Mouse (Mus musculus): Measurements from ENCODE around the gene Dhrs3.

Gene Dhrs3
- long read RNA-seq, experiment 1, transcript Dhrs3-206 (6 exons, 2,337 nt) = major isoform, 321 of 375 reads
- long read RNA-seq, experiment 1, transcript Dhrs3-201 (6 exons, 1,780 nt) = minor isoform, 7 of 375 reads
- long read RNA-seq, experiment 1, partial matches to known transcripts = 5 of 375 reads
- long read RNA-seq, experiment 1, other reads (novel, unspliced or antisense) = 42 of 375 reads
- long read RNA-seq, experiment 2, transcript Dhrs3-206 (6 exons, 2,337 nt) = major isoform, 164 of 190 reads
- long read RNA-seq, experiment 2, partial matches to known transcripts = 3 of 190 reads
- long read RNA-seq, experiment 2, other reads (novel, unspliced or antisense) = 21 of 190 reads

GRCm38 (mm10) chr4:144892133-144892936, at the start of gene Dhrs3:
Gene Dhrs3, plus strand, starts transcription at chr4:144892827.
- intact Hi-C loops (cut with DNase I) = loop anchor here (5.0 kb wide), 2 partner anchors 65 to 395 kb away; no protein-coding TSS in a partner anchor

GRCm38 (mm10) chr4:144861756-144862505, 30.7 kb upstream of the Dhrs3 start:
- intact Hi-C loops (cut with DNase I) = no loop called here

- intact Hi-C loops (cut with DNase I) = no loop called here
Measured at GRCm38 (mm10) chr4:144867926-144868325, 24.7 kb upstream of the Dhrs3 start.

- intact Hi-C loops (cut with DNase I) = no loop called here
Measured at GRCm38 (mm10) chr4:144868584-144868983, 24.0 kb upstream of the Dhrs3 start.

GRCm38 (mm10) chr4:144872905-144873304, 19.7 kb upstream of the Dhrs3 start:
- intact Hi-C loops (cut with DNase I) = loop anchor here (10.0 kb wide), 1 partner anchor 318 kb away; no protein-coding TSS in a partner anchor

- intact Hi-C loops (cut with DNase I) = loop anchor here (5.0 to 10.0 kb wide), 2 partner anchors 108 to 321 kb away; no protein-coding TSS in a partner anchor
Measured at GRCm38 (mm10) chr4:144875576-144876093, 17.0 kb upstream of the Dhrs3 start.

- intact Hi-C loops (cut with DNase I) = loop anchor here (5.0 to 10.0 kb wide), 2 partner anchors 112 to 325 kb away; no protein-coding TSS in a partner anchor
Measured at GRCm38 (mm10) chr4:144879549-144879948, 13.1 kb upstream of the Dhrs3 start.

- intact Hi-C loops (cut with DNase I) = no loop called here
Measured at GRCm38 (mm10) chr4:144881376-144881775, 11.3 kb upstream of the Dhrs3 start.

GRCm38 (mm10) chr4:144882881-144883331, 9.7 kb upstream of the Dhrs3 start:
- intact Hi-C loops (cut with DNase I) = no loop called here

GRCm38 (mm10) chr4:144886460-144886859, 6.2 kb upstream of the Dhrs3 start:
- intact Hi-C loops (cut with DNase I) = no loop called here

GRCm38 (mm10) chr4:144888750-144889149, 3.9 kb upstream of the Dhrs3 start:
- intact Hi-C loops (cut with DNase I) = no loop called here

- intact Hi-C loops (cut with DNase I) = loop anchor here (5.0 kb wide), 2 partner anchors 68 to 398 kb away; no protein-coding TSS in a partner anchor
Measured at GRCm38 (mm10) chr4:144889505-144890301, 2.9 kb upstream of the Dhrs3 start.

- intact Hi-C loops (cut with DNase I) = loop anchor here (5.0 kb wide), 2 partner anchors 67 to 397 kb away; no protein-coding TSS in a partner anchor
Measured at GRCm38 (mm10) chr4:144890690-144891120, 1.9 kb upstream of the Dhrs3 start.

GRCm38 (mm10) chr4:144891121-144891711, 1.4 kb upstream of the Dhrs3 start:
- intact Hi-C loops (cut with DNase I) = loop anchor here (5.0 kb wide), 2 partner anchors 66 to 396 kb away; no protein-coding TSS in a partner anchor

GRCm38 (mm10) chr4:144891743-144892132, 889 bp upstream of the Dhrs3 start:
- intact Hi-C loops (cut with DNase I) = loop anchor here (5.0 kb wide), 2 partner anchors 66 to 396 kb away; no protein-coding TSS in a partner anchor

GRCm38 (mm10) chr4:144892937-144893272, 278 bp downstream of the Dhrs3 start:
- intact Hi-C loops (cut with DNase I) = loop anchor here (5.0 kb wide), 2 partner anchors 64 to 394 kb away; no protein-coding TSS in a partner anchor

- intact Hi-C loops (cut with DNase I) = loop anchor here (5.0 kb wide), 2 partner anchors 63 to 393 kb away; no protein-coding TSS in a partner anchor
Measured at GRCm38 (mm10) chr4:144893561-144894486, 1.2 kb downstream of the Dhrs3 start.

Measured in adrenal gland (tissue).